Mouse (Mus musculus) heart, postnatal 0 days (tissue): ENCODE measurements at regions not wholly inside any gene's neighbourhood (a gene's known extent, or its start where the extent isn't known, plus 50 kb on each side); places are given as distances from the start of the nearest gene placed in this dataset.

Source experiments
- CTCF ChIP-seq: IDR thresholded peaks from 2 replicates; pipeline ENCODE4 v1.5.1; 2016; ENCODE audit warnings: antibody characterized with exemption, control low read depth, low read depth
- EP300 ChIP-seq: IDR thresholded peaks from 2 replicates; pipeline ENCODE4 v1.6.1; 2016; ENCODE audit warnings: antibody characterized with exemption, low read depth

- TF ChIP-seq CTCF: no peak
- no peak for TF ChIP-seq EP300
Observed at GRCm38 (mm10) chr3:151988221-151988620, 150.8 kb upstream of the Ptgfr start.
